Mouse (Mus musculus): ENCODE results near the gene Map3k4. TPM values are rescaled to one million over a fixed set of nuclear protein-coding genes. Genes with fewer than 3 reads are reported as not detected.
A peak's percentile ranks its signal among the peaks of the same experiment; 100 is the strongest.

Map3k4 gene
- polyA plus RNA-seq, 1 experiment from 2014 or later = 58.7 TPM

- no peak overlapping the region for H3K4me2 ChIP-seq (ENCODE audit: low read length)
- H3K27me3 ChIP-seq (ENCODE audit: insufficient read depth, low read length) = no peaks in the 10 kb centered on the region
- H3K4me3 ChIP-seq (replicated peaks; ENCODE audit: low read depth, low read length) = no peak overlapping the region
- H3K36me3 ChIP-seq (ENCODE audit: insufficient read depth, low read length) = peaks cover 33% of the 10 kb centered on the region
- no peaks in the 10 kb centered on the region for H3K4me1 ChIP-seq (replicated peaks; ENCODE audit: insufficient read depth, low read length)
- TF ChIP-seq CTCF (IDR thresholded peaks at IDR 0.05; ENCODE audit: low read depth) = no peak
- no peak for ATAC-seq (replicated peaks; ENCODE audit: low FRiP score, low read depth)
- no peak overlapping the region for H3K9ac ChIP-seq (ENCODE audit: low read depth, low read length)
- H3K9me3 ChIP-seq (replicated peaks; ENCODE audit: low read length) = no peaks in the 10 kb centered on the region
- WGBS = 93% methylated on average over 6 of the region's 6 CpGs
- DNase-seq (ENCODE audit: low spot score) = no peak
- no peak overlapping the region for H3K27ac ChIP-seq
These were observed 106.3 kb downstream of the Map3k4 start for GRCm38 (mm10) chr17:12212341-12212740.

GRCm38 (mm10) chr17:12211890-12212289, 106.7 kb downstream of the Map3k4 start:
- H3K36me3 ChIP-seq (ENCODE audit: insufficient read depth, low read length) = peaks cover 29% of the 10 kb centered on the region
- H3K9me3 ChIP-seq (replicated peaks; ENCODE audit: low read length) = no peaks in the 10 kb centered on the region
- WGBS = 92% methylated on average over 11 of the region's 11 CpGs
- no peak overlapping the region for H3K27ac ChIP-seq
- no peaks in the 10 kb centered on the region for H3K27me3 ChIP-seq (ENCODE audit: insufficient read depth, low read length)
- no peak overlapping the region for H3K4me3 ChIP-seq (replicated peaks; ENCODE audit: low read depth, low read length)
- DNase-seq (ENCODE audit: low spot score) (no peak), ATAC-seq (replicated peaks; ENCODE audit: low FRiP score, low read depth) (no peak)
- no peaks in the 10 kb centered on the region for H3K4me1 ChIP-seq (replicated peaks; ENCODE audit: insufficient read depth, low read length)
- no peak overlapping the region for H3K4me2 ChIP-seq (ENCODE audit: low read length)
- no peak for TF ChIP-seq CTCF (IDR thresholded peaks at IDR 0.05; ENCODE audit: low read depth)
- no peak overlapping the region for H3K9ac ChIP-seq (ENCODE audit: low read depth, low read length)

GRCm38 (mm10) chr17:12210544-12211132, 108.0 kb downstream of the Map3k4 start:
- H3K27ac ChIP-seq = no peak overlapping the region
- TF ChIP-seq CTCF (IDR thresholded peaks at IDR 0.05; ENCODE audit: low read depth) = peak; percentile 99
- peak; percentile 40; the same call in 1 of the 2 replicates for ATAC-seq (replicated peaks; ENCODE audit: low FRiP score, low read depth)
- peak; percentile 86 for DNase-seq (ENCODE audit: low spot score)
- peaks cover 23% of the 10 kb centered on the region for H3K36me3 ChIP-seq (ENCODE audit: insufficient read depth, low read length)
- no peak overlapping the region for H3K9ac ChIP-seq (ENCODE audit: low read depth, low read length)
- WGBS = 35% methylated on average over 8 of the region's 8 CpGs
- H3K27me3 ChIP-seq (ENCODE audit: insufficient read depth, low read length) = no peaks in the 10 kb centered on the region
- no peak overlapping the region for H3K4me3 ChIP-seq (replicated peaks; ENCODE audit: low read depth, low read length)
- no peak overlapping the region for H3K4me2 ChIP-seq (ENCODE audit: low read length)
- peaks cover 8% of the 10 kb centered on the region for H3K4me1 ChIP-seq (replicated peaks; ENCODE audit: insufficient read depth, low read length)
- H3K9me3 ChIP-seq (replicated peaks; ENCODE audit: low read length) = no peaks in the 10 kb centered on the region

- no peak for TF ChIP-seq CTCF (IDR thresholded peaks at IDR 0.05; ENCODE audit: low read depth)
- WGBS = 78% methylated on average over 4 of the region's 4 CpGs
- H3K4me2 ChIP-seq (ENCODE audit: low read length) = no peak overlapping the region
- ATAC-seq (replicated peaks; ENCODE audit: low FRiP score, low read depth) (no peak), DNase-seq (ENCODE audit: low spot score) (no peak)
- peaks cover 12% of the 10 kb centered on the region for H3K4me1 ChIP-seq (replicated peaks; ENCODE audit: insufficient read depth, low read length)
- H3K4me3 ChIP-seq (replicated peaks; ENCODE audit: low read depth, low read length) = no peak overlapping the region
- H3K9ac ChIP-seq (ENCODE audit: low read depth, low read length) = no peak overlapping the region
- no peak overlapping the region for H3K27ac ChIP-seq
- H3K36me3 ChIP-seq (ENCODE audit: insufficient read depth, low read length) = 0 out of 2 replicates have a peak, but pooled peaks cover 14% of the 10 kb centered on the region
- H3K9me3 ChIP-seq (replicated peaks; ENCODE audit: low read length) = no peaks in the 10 kb centered on the region
- no peaks in the 10 kb centered on the region for H3K27me3 ChIP-seq (ENCODE audit: insufficient read depth, low read length)
These were observed 109.1 kb downstream of the Map3k4 start for GRCm38 (mm10) chr17:12209481-12209880.

GRCm38 (mm10) chr17:12207022-12207548, 111.5 kb downstream of the Map3k4 start:
- Histone ChIP-seq H3K9ac (ENCODE audit: low read depth, low read length) (no peak overlapping the region), H3K4me3 (replicated peaks; ENCODE audit: low read depth, low read length) (no peak overlapping the region), H3K4me1 (replicated peaks; ENCODE audit: insufficient read depth, low read length) (peaks cover 12% of the 10 kb centered on the region), H3K4me2 (ENCODE audit: low read length) (no peak overlapping the region), H3K27ac (no peak overlapping the region), H3K36me3 (ENCODE audit: insufficient read depth, low read length) (0 out of 2 replicates have a peak, but pooled peaks cover 10% of the 10 kb centered on the region), H3K27me3 (ENCODE audit: insufficient read depth, low read length) (no peaks in the 10 kb centered on the region), H3K9me3 (replicated peaks; ENCODE audit: low read length) (no peaks in the 10 kb centered on the region)
- WGBS = 32% methylated on average over 1 of the region's 1 CpGs
- no peak for DNase-seq (ENCODE audit: low spot score)
- no peak for TF ChIP-seq CTCF (IDR thresholded peaks at IDR 0.05; ENCODE audit: low read depth)
- no peak for ATAC-seq (replicated peaks; ENCODE audit: low FRiP score, low read depth)

- DNase-seq (ENCODE audit: low spot score) = no peak
- Histone ChIP-seq H3K27ac (peak overlapping the region; percentile 42; the same call in 1 of the 2 replicates), H3K9me3 (replicated peaks; ENCODE audit: low read length) (no peaks in the 10 kb centered on the region), H3K9ac (ENCODE audit: low read depth, low read length) (no peak overlapping the region), H3K27me3 (ENCODE audit: insufficient read depth, low read length) (no peaks in the 10 kb centered on the region), H3K4me3 (replicated peaks; ENCODE audit: low read depth, low read length) (no peak overlapping the region), H3K4me1 (replicated peaks; ENCODE audit: insufficient read depth, low read length) (peaks cover 12% of the 10 kb centered on the region), H3K36me3 (ENCODE audit: insufficient read depth, low read length) (0 out of 2 replicates have a peak, but pooled peaks cover 2% of the 10 kb centered on the region), H3K4me2 (ENCODE audit: low read length) (no peak overlapping the region)
- 67% methylated on average over 3 of the region's 3 CpGs for WGBS
- TF ChIP-seq CTCF (IDR thresholded peaks at IDR 0.05; ENCODE audit: low read depth) = no peak
- ATAC-seq (replicated peaks; ENCODE audit: low FRiP score, low read depth) = no peak; the same call in 1 of the 2 replicates
These were observed 112.3 kb downstream of the Map3k4 start for GRCm38 (mm10) chr17:12206248-12206647.
